Mouse (Mus musculus) CH12.LX (cell line): ENCODE data around the gene Ptgr1. TPM values are rescaled to one million over a fixed set of nuclear protein-coding genes. Genes with fewer than 3 reads are reported as not detected.

Experiments used
- DNase-seq: peaks from one replicate; pipeline ENCODE4 v3.0.0-alpha.2; 2013; ENCODE audit errors: extremely low read depth
- H3K27ac ChIP-seq: 2 replicates; pipeline ENCODE4 v1.5.1; 2012; ENCODE audit warnings: low read depth, mild to moderate bottlenecking, control low read depth, moderate library complexity; ENCODE audit not compliant: insufficient read depth
- H3K27me3 ChIP-seq: replicated peaks from 2 replicates; pipeline ENCODE3; 2012; ENCODE audit warnings: inconsistent platforms
- H3K36me3 ChIP-seq, 2 experiments: replicated peaks in 1 of 2; 2 replicates each; pipeline versions ENCODE3 to v1.6.1; 2012; ENCODE audit warnings: inconsistent platforms in 1 of 2, low read length in 1 of 2, mild to moderate bottlenecking in 1 of 2, mixed read lengths in 1 of 2, moderate library complexity in 1 of 2; ENCODE audit not compliant: control insufficient read depth in 1 of 2, insufficient read depth in 1 of 2
- H3K4me1 ChIP-seq, 2 experiments: 2 replicates each; pipeline ENCODE4 v1.6.1; 2012; ENCODE audit warnings: inconsistent platforms in 1 of 2, moderate library complexity in 1 of 2; ENCODE audit not compliant: insufficient read depth in 2 of 2, control insufficient read depth in 1 of 2
- H3K4me2 ChIP-seq: 2 replicates; pipeline ENCODE4 v1.6.1; 2012; ENCODE audit warnings: low read depth, mild to moderate bottlenecking, control low read depth; ENCODE audit not compliant: poor library complexity, insufficient read depth, severe bottlenecking
- H3K4me3 ChIP-seq, 3 experiments: fragments of 150-350 bp in 1 of 3; sonication (generic) in 1 of 3; replicated peaks in 1 of 3; 2 replicates each; pipeline versions ENCODE3 to v1.5.1; 2011 to 2012; ENCODE audit warnings: low read depth in 2 of 3, low read length in 2 of 3, mild to moderate bottlenecking in 2 of 3, moderate library complexity in 2 of 3, control low read depth in 1 of 3, improper control_type of control experiment in 1 of 3, inconsistent platforms in 1 of 3, mixed read lengths in 1 of 3; ENCODE audit not compliant: poor library complexity in 1 of 3
- H3K79me2 ChIP-seq: replicated peaks from 2 replicates; pipeline ENCODE4 v1.6.1; 2012; ENCODE audit warnings: mild to moderate bottlenecking, moderate library complexity; ENCODE audit not compliant: control insufficient read depth, poor library complexity, insufficient read depth, severe bottlenecking; ENCODE audit errors: extremely low read depth
- H3K9ac ChIP-seq: 2 replicates; pipeline ENCODE4 v1.6.1; 2012; ENCODE audit warnings: low read depth, mild to moderate bottlenecking, control low read depth, moderate library complexity; ENCODE audit not compliant: insufficient read depth
- H3K9me3 ChIP-seq: replicated peaks from 2 replicates; pipeline ENCODE3; 2012; ENCODE audit warnings: low read length, inconsistent platforms, mixed read lengths
- BHLHE40 ChIP-seq: IDR thresholded peaks from 2 replicates; pipeline ENCODE4 v1.6.1; 2011; ENCODE audit warnings: mild to moderate bottlenecking, low read depth, low read length, improper control_type of control experiment
- CHD1 ChIP-seq: IDR thresholded peaks from 2 replicates; pipeline ENCODE4 v1.6.1; 2012; ENCODE audit warnings: low read depth, low read length, improper control_type of control experiment, inconsistent platforms
- E2F4 ChIP-seq: IDR thresholded peaks from 2 replicates; pipeline ENCODE4 v1.6.1; 2011; ENCODE audit warnings: low read depth, low read length, improper control_type of control experiment; ENCODE audit not compliant: insufficient replicate concordance
- ELF1 ChIP-seq: IDR thresholded peaks from 2 replicates; pipeline ENCODE4 v1.6.1; 2014; ENCODE audit warnings: low read depth, mild to moderate bottlenecking, inconsistent platforms, low read length, improper control_type of control experiment
- EP300 ChIP-seq: IDR thresholded peaks from 2 replicates; pipeline ENCODE4 v1.6.1; 2011; ENCODE audit warnings: low read length, improper control_type of control experiment
- ETS1 ChIP-seq: conservative IDR thresholded peaks from 2 replicates; pipeline ENCODE4 v1.6.1; 2012; ENCODE audit warnings: low read depth, mild to moderate bottlenecking, inconsistent platforms, low read length, improper control_type of control experiment, moderate library complexity
- GABPA ChIP-seq: IDR thresholded peaks from 2 replicates; pipeline ENCODE4 v1.6.1; 2012; ENCODE audit warnings: low read depth, low read length, improper control_type of control experiment, inconsistent platforms; ENCODE audit not compliant: insufficient replicate concordance
- HCFC1 ChIP-seq: IDR thresholded peaks from 2 replicates; pipeline ENCODE4 v1.6.1; 2012; ENCODE audit warnings: low read depth, mild to moderate bottlenecking, inconsistent platforms, low read length, improper control_type of control experiment
- IRF4 ChIP-seq: IDR thresholded peaks from 2 replicates; pipeline ENCODE4 v1.6.1; 2014; ENCODE audit warnings: low read depth, mild to moderate bottlenecking, inconsistent platforms, low read length, improper control_type of control experiment
- MAFK ChIP-seq: IDR thresholded peaks from 2 replicates; pipeline ENCODE4 v1.6.1; 2011; ENCODE audit warnings: low read length, improper control_type of control experiment; ENCODE audit not compliant: insufficient replicate concordance
- MAZ ChIP-seq: IDR thresholded peaks from 2 replicates; pipeline ENCODE4 v1.6.1; 2012; ENCODE audit warnings: low read depth, mild to moderate bottlenecking, inconsistent platforms, low read length, improper control_type of control experiment, moderate library complexity
- MEF2A ChIP-seq: IDR thresholded peaks from 2 replicates; pipeline ENCODE4 v1.6.1; 2014; ENCODE audit warnings: low read depth, mild to moderate bottlenecking, inconsistent platforms, low read length, improper control_type of control experiment, borderline replicate concordance
- MXI1 ChIP-seq: IDR thresholded peaks from 2 replicates; pipeline ENCODE4 v1.6.1; 2011; ENCODE audit warnings: mild to moderate bottlenecking, low read depth, low read length, improper control_type of control experiment
- MYC ChIP-seq: IDR thresholded peaks from 2 replicates; pipeline ENCODE4 v1.6.1; 2011; ENCODE audit warnings: low read depth, mild to moderate bottlenecking, improper control_type of control experiment, low read length
- NRF1 ChIP-seq: IDR thresholded peaks from 2 replicates; pipeline ENCODE4 v1.6.1; 2014; ENCODE audit warnings: low read depth, mild to moderate bottlenecking, inconsistent platforms, low read length, improper control_type of control experiment, moderate library complexity
- PAX5 ChIP-seq: IDR thresholded peaks from 2 replicates; pipeline ENCODE4 v1.6.1; 2012; ENCODE audit warnings: low read length, inconsistent platforms, mixed read lengths
- POLR2A ChIP-seq: IDR thresholded peaks from 2 replicates; pipeline ENCODE4 v1.6.1; 2011; ENCODE audit warnings: low read depth, mild to moderate bottlenecking, improper control_type of control experiment, low read length
- RAD21 ChIP-seq: IDR thresholded peaks from 2 replicates; pipeline ENCODE4 v1.6.1; 2011; ENCODE audit warnings: low read depth, mild to moderate bottlenecking, low read length, improper control_type of control experiment, moderate library complexity
- RCOR1 ChIP-seq: conservative IDR thresholded peaks from 2 replicates; pipeline ENCODE4 v1.6.1; 2012; ENCODE audit warnings: low read depth, mild to moderate bottlenecking, inconsistent platforms, low read length, improper control_type of control experiment
- SIN3A ChIP-seq: IDR thresholded peaks from 2 replicates; pipeline ENCODE4 v1.6.1; 2012; ENCODE audit warnings: low read length, improper control_type of control experiment, inconsistent platforms
- TCF12 ChIP-seq: IDR thresholded peaks from 2 replicates; pipeline ENCODE4 v1.6.1; 2014; ENCODE audit warnings: low read depth, mild to moderate bottlenecking, inconsistent platforms, low read length, improper control_type of control experiment
- ZC3H11A ChIP-seq: IDR thresholded peaks from 2 replicates; pipeline ENCODE4 v1.6.1; 2012; ENCODE audit warnings: low read depth, mild to moderate bottlenecking, inconsistent platforms, low read length, improper control_type of control experiment
- ZKSCAN1 ChIP-seq: IDR thresholded peaks from 2 replicates; pipeline ENCODE4 v1.6.1; 2012; ENCODE audit warnings: low read depth, inconsistent platforms, low read length, improper control_type of control experiment, borderline replicate concordance
- ZMIZ1 ChIP-seq: IDR thresholded peaks from 2 replicates; pipeline ENCODE4 v1.6.1; 2012; ENCODE audit warnings: low read depth, mild to moderate bottlenecking, inconsistent platforms, low read length, improper control_type of control experiment
- dilution Hi-C: fragments of 300-500 bp; cut with MboI; formaldehyde crosslinking; loops from 2 replicates; pipeline ENCODE4 v1.14.3; 2020; ENCODE audit warnings: low sequenced_read_pairs; ENCODE audit not compliant: extremely low pct_unique_long_range_greater_than_20kb, extremely low pct_ligation_motif_present
- in situ Hi-C: fragments of 300-500 bp; cut with MboI; formaldehyde crosslinking; loops from 3 replicates; pipeline ENCODE4 v1.14.3; 2019; ENCODE audit warnings: low sequenced_read_pairs, low pct_ligation_motif_present, low pct_unique_long_range_greater_than_20kb, mixed read lengths
- polyA plus RNA-seq: library from polyadenylated mRNA; unstranded; fragments of >175 nt; gene quantifications from 2 replicates; pipeline ENCODE4 v1.2.1, GENCODE M21; 2012; ENCODE audit warnings: low read depth; ENCODE audit not compliant: insufficient read length
- total RNA-seq, 2 experiments: library from RNA; depleted of rRNA; stranded (reverse); fragments of 300-350 nt in 1 of 2; fragments of >200 nt in 1 of 2; gene quantifications; 2 replicates each; pipeline ENCODE4 v1.2.3; 2012 to 2014

Ptgr1 gene
- total and polyA plus RNA-seq, 3 experiments: 2.4 to 7.2 (median 4.0) TPM

DNA sequence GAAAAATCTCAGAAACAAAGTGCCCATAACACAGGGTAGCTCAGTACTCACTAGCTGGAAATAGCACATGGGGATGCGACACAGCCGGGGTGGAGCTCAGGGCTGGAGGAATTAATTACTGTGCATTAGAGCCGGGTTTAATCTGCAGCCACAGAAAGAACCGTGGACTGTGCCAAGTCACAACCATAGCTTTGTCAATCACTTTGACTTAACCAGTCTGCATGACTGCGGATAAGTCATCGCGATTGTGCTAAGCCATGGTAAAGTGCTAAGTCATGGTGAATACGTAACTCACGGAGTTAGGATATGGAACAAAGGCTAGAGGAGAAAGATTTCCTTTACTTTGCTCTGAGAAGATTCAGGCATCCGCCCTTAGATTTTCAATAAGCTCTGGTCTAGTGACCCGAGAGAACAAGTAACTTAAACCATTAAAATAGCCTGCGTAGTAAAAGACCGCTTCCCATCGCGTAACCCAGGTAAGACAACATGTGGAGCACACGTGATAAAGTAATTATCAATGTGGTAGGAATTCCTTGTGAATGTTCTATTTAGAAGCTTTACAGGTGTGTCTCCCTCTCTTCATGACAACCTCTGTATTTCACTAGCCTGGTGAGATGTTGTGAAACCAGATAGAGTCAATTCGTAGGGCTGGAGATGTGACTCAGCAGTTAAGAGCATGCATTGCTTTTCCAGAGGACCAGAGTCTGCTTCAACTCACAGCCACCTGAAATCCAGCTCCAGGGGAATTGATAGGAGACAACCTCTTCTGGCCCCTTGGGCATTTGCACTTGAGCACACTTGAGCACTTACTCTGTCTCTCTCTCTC lies 3.9 kb upstream of the Ptgr1 start:
- Histone ChIP-seq H3K4me2 (no peak overlapping the region), H3K4me1 (peaks cover 8 to 52% of the 10 kb centered on the region in 2 experiments; a peak in 3 of 4 replicates), H3K4me3 (no peak overlapping the region), H3K36me3 (no peaks in the 10 kb centered on the region), H3K9me3 (no peaks in the 10 kb centered on the region), H3K27me3 (no peaks in the 10 kb centered on the region), H3K9ac (no peak overlapping the region), H3K27ac (no peak overlapping the region), H3K79me2 (no peaks in the 10 kb centered on the region)
- no peak for DNase-seq
- no peak for TF ChIP-seq ELF1
- TF ChIP-seq MEF2A: no peak
- no peak for TF ChIP-seq NRF1
- dilution Hi-C loops: no loop called here
- in situ Hi-C loops: loop anchor here (10.0 kb wide), 1 partner anchor 54 kb away; no protein-coding TSS in a partner anchor

- in situ Hi-C loops: no loop called here
- no peak overlapping the region for H3K27ac ChIP-seq
Measured at GRCm38 (mm10) chr4:58989303-58989898, 2.5 kb upstream of the Ptgr1 start.

GRCm38 (mm10) chr4:58985157-58985648 lies 1.7 kb downstream of the Ptgr1 start:
- in situ Hi-C loops: no loop called here
- no peak overlapping the region for H3K4me3 ChIP-seq
- H3K27me3 ChIP-seq: no peaks in the 10 kb centered on the region
- no peaks in the 10 kb centered on the region for H3K79me2 ChIP-seq
- peaks cover 10 to 31% of the 10 kb centered on the region in 2 experiments for H3K4me1 ChIP-seq
- no peak overlapping the region for H3K27ac ChIP-seq
- H3K4me2 ChIP-seq: peak overlapping the region; percentile 47
- H3K36me3 ChIP-seq: no peaks in the 10 kb centered on the region
- peak; percentile 75 for DNase-seq
- no peaks in the 10 kb centered on the region for H3K9me3 ChIP-seq
- no peak overlapping the region for H3K9ac ChIP-seq
- dilution Hi-C loops: no loop called here
- TF ChIP-seq ZKSCAN1 (no peak), ZMIZ1 (no peak), ETS1 (no peak), MAFK (no peak), ELF1 (no peak), RCOR1 (no peak), GABPA (no peak), MEF2A (0 out of 2 replicates have a peak, but pooled peaks have one; percentile 11), HCFC1 (no peak), BHLHE40 (no peak), SIN3A (no peak), MYC (0 out of 2 replicates have a peak, but pooled peaks have one; percentile 45), POLR2A (no peak), MAZ (no peak), NRF1 (0 out of 2 replicates have a peak, but pooled peaks have one; percentile 20), PAX5 (no peak), ZC3H11A (0 out of 2 replicates have a peak, but pooled peaks have one; percentile 9)

More at GRCm38 (mm10) chr4:58989303-58989898, 2.5 kb upstream of the Ptgr1 start:
- Histone ChIP-seq H3K4me2 (no peak overlapping the region), H3K9me3 (no peaks in the 10 kb centered on the region), H3K36me3 (no peaks in the 10 kb centered on the region), H3K4me1 (peaks cover 10 to 49% of the 10 kb centered on the region in 2 experiments), H3K9ac (no peak overlapping the region), H3K4me3 (no peak overlapping the region), H3K27me3 (no peaks in the 10 kb centered on the region), H3K79me2 (no peaks in the 10 kb centered on the region)
- dilution Hi-C loops: no loop called here
- TF ChIP-seq ELF1: no peak
- TF ChIP-seq EP300: peak; percentile 69
- TF ChIP-seq BHLHE40: peak; percentile 60
- TF ChIP-seq IRF4: no peak
- no peak for TF ChIP-seq MAZ
- TF ChIP-seq PAX5: no peak
- 0 out of 2 replicates have a peak, but pooled peaks have one; percentile 12 for TF ChIP-seq TCF12
- TF ChIP-seq RCOR1: no peak
- no peak for TF ChIP-seq RAD21
- no peak for TF ChIP-seq E2F4
- no peak for TF ChIP-seq CHD1
- TF ChIP-seq ETS1: peak; percentile 49; the same call in 1 of the 2 replicates
- no peak for TF ChIP-seq MXI1
- DNase-seq: no peak
